Mouse (Mus musculus) liver, embryonic 11.5 days (tissue): Measurements from ENCODE around the gene Dennd1b. TPM values are rescaled to one million over a fixed set of nuclear protein-coding genes. Genes with fewer than 3 reads are reported as not detected.

Experiments used
- ATAC-seq: fragments of 200-750 bp; cut with Nextera tagmentation; replicated peaks from 2 replicates; pipeline ENCODE4 v1.8.0; 2017; ENCODE audit warnings: moderate number of reproducible peaks, mild to moderate bottlenecking, moderate TSS enrichment, moderate library complexity; ENCODE audit not compliant: low FRiP score
- DNase-seq: peaks from one replicate; pipeline ENCODE4 v3.0.0-alpha.2; 2017; ENCODE audit warnings: low spot score
- H3K27ac ChIP-seq: fragments of 300-500 bp; sonication (generic); 2 replicates; pipeline ENCODE4 v1.5.1; 2014; ENCODE audit warnings: mild to moderate bottlenecking, low read depth, low read length, control low read depth
- H3K27me3 ChIP-seq: fragments of 300-500 bp; sonication (generic); replicated peaks from 2 replicates; pipeline ENCODE4 v1.6.1; 2014; ENCODE audit warnings: low read length, mixed read lengths; ENCODE audit not compliant: control insufficient read depth, insufficient read depth
- H3K36me3 ChIP-seq: fragments of 300-500 bp; sonication (generic); 2 replicates; pipeline ENCODE4 v1.6.1; 2014; ENCODE audit warnings: mild to moderate bottlenecking, low read length, moderate library complexity, mixed read lengths; ENCODE audit not compliant: control insufficient read depth, insufficient read depth
- H3K4me1 ChIP-seq: fragments of 300-500 bp; sonication (generic); replicated peaks from 2 replicates; pipeline ENCODE4 v1.6.1; 2014; ENCODE audit warnings: low read length, mixed read lengths; ENCODE audit not compliant: control insufficient read depth, insufficient read depth
- H3K4me2 ChIP-seq: fragments of 300-500 bp; sonication (generic); 2 replicates; pipeline ENCODE4 v1.6.1; 2014; ENCODE audit warnings: mild to moderate bottlenecking, control low read depth, moderate library complexity
- H3K4me3 ChIP-seq: fragments of 300-500 bp; sonication (generic); 2 replicates; pipeline ENCODE4 v1.5.1; 2014; ENCODE audit warnings: low read depth, low read length, control low read depth
- H3K9ac ChIP-seq: fragments of 300-500 bp; sonication (generic); 2 replicates; pipeline ENCODE4 v1.6.1; 2014; ENCODE audit warnings: low read depth, low read length, control low read depth
- H3K9me3 ChIP-seq: fragments of 300-500 bp; sonication (generic); 2 replicates; pipeline ENCODE4 v1.6.1; 2016; ENCODE audit warnings: low read length, inconsistent platforms, mixed read lengths; ENCODE audit not compliant: control insufficient read depth
- WGBS: fragments of 180-500 bp; shearing (Covaris S2); extraction: QIAGEN DNeasy Blood & Tissue Kit; methylation state at CpG from one replicate; pipeline ENCODE4 v1.1.7; 2014; 5-methylcytosine and 5-hydroxymethylcytosine counted together
- polyA plus RNA-seq: library from polyadenylated mRNA; unstranded; fragments of >200 nt; fragmentation: Nextera tagmentation; extraction: Ambion mirVana; gene quantifications from 2 replicates; pipeline ENCODE4 v1.2.1, GENCODE M21; 2014

The Dennd1b gene
- polyA plus RNA-seq, 1 experiment from 2014 or later: 8.0 TPM

DNA sequence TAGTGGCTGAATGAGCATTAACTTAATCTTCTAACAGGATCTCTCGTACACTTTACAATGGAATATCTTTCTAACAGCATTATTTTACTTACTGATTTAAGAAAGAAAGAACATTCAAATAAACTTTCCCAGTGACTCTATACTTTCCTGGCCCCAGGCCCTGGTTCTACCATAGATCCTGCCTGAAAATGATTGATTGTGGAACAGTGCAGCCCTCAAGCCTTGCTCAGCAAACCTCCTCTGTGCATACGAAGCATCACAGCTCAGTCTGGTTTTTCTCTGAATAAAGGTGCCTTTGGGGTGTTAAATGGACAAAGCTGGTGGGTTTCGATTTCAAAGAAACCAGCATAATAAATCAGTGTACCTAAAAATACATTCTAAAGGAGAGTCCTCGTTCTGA, 260.6 kb downstream of the Dennd1b start:
- no peak overlapping the region for H3K27ac ChIP-seq
- DNase-seq (no peak), ATAC-seq (no peak)
- H3K36me3 ChIP-seq: no peaks in the 10 kb centered on the region
- WGBS: 66% methylated on average over 4 of the region's 4 CpGs
- no peaks in the 10 kb centered on the region for H3K27me3 ChIP-seq
- H3K9ac ChIP-seq: no peak overlapping the region
- no peaks in the 10 kb centered on the region for H3K9me3 ChIP-seq
- H3K4me2 ChIP-seq: no peak overlapping the region
- H3K4me3 ChIP-seq: no peak overlapping the region
- no peaks in the 10 kb centered on the region; the same call in 1 of the 2 replicates for H3K4me1 ChIP-seq

- no peak for ATAC-seq
- no peaks in the 10 kb centered on the region for H3K9me3 ChIP-seq
- no peaks in the 10 kb centered on the region for H3K36me3 ChIP-seq
- no peak overlapping the region for H3K9ac ChIP-seq
- H3K4me2 ChIP-seq: no peak overlapping the region
- no peak overlapping the region for H3K27ac ChIP-seq
- H3K4me1 ChIP-seq: no peaks in the 10 kb centered on the region; the same call in 1 of the 2 replicates
- 74% methylated on average over 6 of the region's 6 CpGs for WGBS
- H3K27me3 ChIP-seq: no peaks in the 10 kb centered on the region
- no peak overlapping the region for H3K4me3 ChIP-seq
- DNase-seq: no peak
Measured at GRCm38 (mm10) chr1:139224309-139224949, 261.2 kb downstream of the Dennd1b start.

Other genes with a start within 250 kb of the Dennd1b start
- 2.5 and 3.8 TPM in 2 replicates for gene Lhx9, start 114.9 kb upstream of the Dennd1b start, polyA plus RNA-seq
- gene 2310009B15Rik, start 106.6 kb upstream of the Dennd1b start, polyA plus RNA-seq: 27.8 and 31.4 TPM in 2 replicates